Mouse (Mus musculus) limb, embryonic 10.5 days (tissue): ENCODE data around the gene Pdpk1. TPM values are rescaled to one million over a fixed set of nuclear protein-coding genes. Genes with fewer than 3 reads are reported as not detected.

Experiments
- DNase-seq: peaks from one replicate; pipeline ENCODE4 v3.0.0-alpha.2; 2017; ENCODE audit warnings: low spot score
- H3K27ac ChIP-seq: fragments of 300-500 bp; sonication (generic); 2 replicates; pipeline ENCODE4 v1.5.1; 2016; ENCODE audit warnings: mild to moderate bottlenecking
- H3K27me3 ChIP-seq: fragments of 300-500 bp; sonication (generic); 2 replicates; pipeline ENCODE4 v1.6.1; 2016; ENCODE audit warnings: low read depth, mild to moderate bottlenecking; ENCODE audit not compliant: poor library complexity, severe bottlenecking
- H3K36me3 ChIP-seq: fragments of 300-500 bp; sonication (generic); 2 replicates; pipeline ENCODE4 v1.6.1; 2016; ENCODE audit warnings: mild to moderate bottlenecking, moderate library complexity
- H3K4me1 ChIP-seq: fragments of 300-500 bp; sonication (generic); 2 replicates; pipeline ENCODE4 v1.6.1; 2016
- H3K4me3 ChIP-seq: fragments of 300-500 bp; sonication (generic); 2 replicates; pipeline ENCODE4 v1.5.1; 2016; ENCODE audit warnings: mild to moderate bottlenecking, moderate library complexity
- H3K9me3 ChIP-seq: fragments of 300-500 bp; sonication (generic); replicated peaks from 2 replicates; pipeline ENCODE4 v1.6.1; 2016; ENCODE audit warnings: mild to moderate bottlenecking
- WGBS: fragments of 180-500 bp; shearing (Covaris S2); methylation state at CpG from one replicate; pipeline ENCODE4 v1.1.7; 2016; 5-methylcytosine and 5-hydroxymethylcytosine counted together
- polyA plus RNA-seq: library from polyadenylated mRNA; unstranded; fragments of >200 nt; fragmentation: Nextera tagmentation; extraction: Ambion mirVana; gene quantifications from 2 replicates; pipeline ENCODE4 v1.2.1, GENCODE M21; 2016

Gene Pdpk1
- polyA plus RNA-seq, 1 experiment from 2014 or later: 32.1 TPM

DNA sequence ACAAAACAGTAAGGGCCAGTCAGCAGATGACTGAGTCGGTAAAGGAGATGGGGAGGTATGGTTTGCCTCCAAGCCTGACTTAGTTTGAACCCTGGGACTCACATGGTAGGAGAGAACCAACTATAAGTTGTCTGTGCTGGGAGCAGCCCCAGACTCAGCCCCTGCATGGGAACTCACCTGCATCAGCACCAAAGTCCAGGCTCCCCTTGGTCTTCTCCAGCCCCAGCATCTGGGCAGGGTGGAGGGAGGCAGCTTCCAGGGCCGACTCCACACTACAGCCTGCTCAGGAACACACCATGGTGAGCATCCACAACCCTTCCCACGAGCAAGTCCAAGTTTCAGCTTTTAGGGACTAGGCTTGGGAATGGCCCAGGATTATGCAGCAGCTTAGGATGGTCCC is 5.7 kb upstream of the Pdpk1 start:
- Histone ChIP-seq H3K9me3 (no peaks in the 10 kb centered on the region), H3K36me3 (peaks cover 36% of the 10 kb centered on the region), H3K4me3 (no peak overlapping the region), H3K4me1 (peaks cover 11% of the 10 kb centered on the region), H3K27me3 (no peaks in the 10 kb centered on the region), H3K27ac (no peak overlapping the region)
- DNase-seq: no peak
- 89% methylated on average over 3 of the region's 3 CpGs for WGBS

DNA sequence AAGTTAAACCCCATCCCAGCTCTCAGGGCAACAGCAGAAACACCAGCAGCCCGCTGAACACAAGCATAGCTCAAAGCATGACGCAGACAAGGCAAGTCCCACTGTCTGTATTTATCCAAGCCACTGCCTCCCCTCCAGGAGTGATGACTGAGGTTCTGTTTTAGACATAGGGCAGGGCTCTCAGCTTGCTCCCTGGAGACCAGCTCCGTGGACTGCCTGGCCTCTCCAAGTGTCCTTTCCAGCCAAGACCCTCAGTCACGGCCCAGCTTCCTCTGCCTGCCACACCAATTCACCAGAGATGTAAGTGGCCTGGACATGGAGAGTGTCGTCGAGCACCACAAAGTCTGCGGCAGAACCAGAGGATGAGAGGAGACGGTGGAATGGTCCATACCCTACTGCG is 5.0 kb upstream of the Pdpk1 start:
- H3K4me1 ChIP-seq: peaks cover 14% of the 10 kb centered on the region
- no peaks in the 10 kb centered on the region for H3K9me3 ChIP-seq
- 93% methylated on average over 9 of the region's 9 CpGs for WGBS

DNA sequence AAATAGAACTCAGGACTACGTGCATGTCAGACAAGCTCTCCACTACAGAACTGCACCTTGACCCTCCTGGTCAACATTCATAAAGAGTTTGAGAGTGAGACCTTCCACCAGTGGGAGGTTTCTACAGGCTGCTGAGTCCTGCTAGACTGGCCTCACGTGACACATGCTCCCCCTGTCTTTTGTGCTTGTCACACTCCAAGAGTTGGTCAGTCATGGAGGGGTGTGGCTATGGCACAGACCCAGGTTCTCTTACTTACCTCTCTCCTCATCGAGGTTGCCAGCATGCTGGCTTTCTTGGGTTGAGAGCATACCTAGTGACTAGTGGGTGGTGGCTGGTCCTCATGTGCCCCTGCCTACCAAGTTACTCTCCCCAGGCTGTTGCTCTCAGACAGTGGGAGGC is 3.7 kb upstream of the Pdpk1 start:
- 75% methylated on average over 3 of the region's 3 CpGs for WGBS

More for the DNA sequence above, 5.0 kb upstream of the Pdpk1 start:
- Histone ChIP-seq H3K27me3 (no peaks in the 10 kb centered on the region), H3K4me3 (no peak overlapping the region), H3K36me3 (peaks cover 36% of the 10 kb centered on the region), H3K27ac (no peak overlapping the region)
- DNase-seq: no peak

DNA sequence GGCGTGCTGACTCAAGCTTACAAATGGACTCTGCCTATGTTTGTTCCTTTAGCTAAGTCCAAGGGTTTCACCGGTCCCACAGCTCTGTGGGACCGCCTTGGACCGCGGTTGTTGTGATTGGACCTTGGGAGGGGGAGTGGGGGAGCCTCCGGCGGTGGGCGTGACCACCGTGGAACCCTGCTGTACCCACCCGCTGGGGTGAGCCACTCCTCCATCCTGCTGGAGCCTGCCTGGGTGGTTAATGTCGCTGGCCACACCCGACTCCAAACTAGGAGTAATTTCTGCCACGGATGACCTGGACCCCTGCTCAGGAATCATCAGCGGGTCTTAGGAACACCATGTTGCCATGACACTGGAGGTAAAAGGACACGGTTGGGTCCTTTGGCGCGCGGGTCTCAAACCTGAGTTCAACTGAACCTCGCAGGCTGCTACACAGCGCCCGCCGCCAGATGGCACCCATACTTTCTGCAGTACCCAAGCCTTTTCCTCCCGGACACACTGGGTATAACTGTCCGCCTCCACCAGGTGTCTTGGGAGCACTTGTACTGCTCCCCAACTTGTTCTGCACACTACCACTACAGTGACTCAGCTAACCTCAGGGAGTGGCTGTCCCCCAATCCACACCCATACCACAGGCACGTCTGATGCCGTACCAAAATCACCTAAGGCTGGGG is 1.3 kb upstream of the Pdpk1 start:
- peak overlapping the region; percentile 68 for H3K27ac ChIP-seq
- H3K4me3 ChIP-seq: peak overlapping the region; percentile 53
- no peaks in the 10 kb centered on the region for H3K9me3 ChIP-seq
- H3K36me3 ChIP-seq: peaks cover 21% of the 10 kb centered on the region
- peak; percentile 88 for DNase-seq
- H3K4me1 ChIP-seq: peaks cover 14% of the 10 kb centered on the region
- WGBS: 1% methylated on average over 26 of the region's 26 CpGs
- no peaks in the 10 kb centered on the region for H3K27me3 ChIP-seq

More for the DNA sequence above, 3.7 kb upstream of the Pdpk1 start:
- no peaks in the 10 kb centered on the region for H3K9me3 ChIP-seq
- peaks cover 14% of the 10 kb centered on the region for H3K4me1 ChIP-seq
- DNase-seq: no peak
- no peak overlapping the region for H3K27ac ChIP-seq
- no peaks in the 10 kb centered on the region for H3K27me3 ChIP-seq
- H3K36me3 ChIP-seq: peaks cover 36% of the 10 kb centered on the region
- no peak overlapping the region for H3K4me3 ChIP-seq

DNA sequence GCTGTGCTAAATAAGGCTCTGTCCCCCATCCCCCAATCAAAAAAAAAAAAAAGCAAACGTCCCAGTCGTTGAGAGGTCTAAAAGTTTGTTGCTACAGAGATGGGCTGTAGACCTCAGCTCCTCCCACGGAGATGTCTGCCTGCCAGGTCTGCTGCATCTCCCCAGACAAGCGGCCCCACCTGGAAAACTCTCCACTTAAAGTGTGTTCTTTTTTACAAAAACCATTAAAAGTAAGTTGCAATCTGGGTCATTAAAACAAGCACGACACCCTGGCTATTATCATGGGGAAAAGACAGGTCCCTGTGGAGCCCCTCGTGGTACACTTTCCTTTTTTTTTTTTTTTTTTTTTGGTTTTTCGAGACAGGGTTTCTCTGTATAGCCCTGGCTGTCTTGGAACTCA is 658 bp upstream of the Pdpk1 start:
- peaks cover 15% of the 10 kb centered on the region for H3K36me3 ChIP-seq
- H3K27me3 ChIP-seq: no peaks in the 10 kb centered on the region
- peak overlapping the region; percentile 68; the same call in 1 of the 2 replicates for H3K27ac ChIP-seq
- H3K4me1 ChIP-seq: peaks cover 14% of the 10 kb centered on the region
- H3K9me3 ChIP-seq: no peaks in the 10 kb centered on the region
- H3K4me3 ChIP-seq: peak overlapping the region; percentile 53
- DNase-seq: no peak
- whole genome bisulfite sequencing: 18% methylated on average over 7 of the region's 7 CpGs

DNA sequence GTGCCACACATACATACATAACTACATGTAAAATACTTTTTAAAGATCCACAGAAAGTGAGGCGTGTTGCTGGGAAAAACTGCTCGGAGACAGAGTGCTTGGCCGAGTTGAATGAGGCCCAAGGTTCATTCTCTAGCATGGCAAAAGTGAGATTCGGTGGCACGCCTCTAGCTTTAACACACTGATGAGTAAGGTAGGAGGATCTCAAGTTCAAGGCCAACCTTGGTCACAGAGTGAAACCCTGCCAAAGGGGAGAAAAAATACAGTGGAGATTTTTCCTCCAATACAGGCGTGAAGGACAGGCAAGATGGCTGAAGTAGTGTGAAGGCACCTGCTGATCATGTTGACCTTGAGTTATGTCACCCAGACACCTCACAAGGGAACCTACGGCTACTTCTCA is 1.3 kb downstream of the Pdpk1 start:
- no peak for DNase-seq
- no peaks in the 10 kb centered on the region for H3K36me3 ChIP-seq
- H3K4me3 ChIP-seq: no peak overlapping the region
- H3K4me1 ChIP-seq: peaks cover 14% of the 10 kb centered on the region
- no peaks in the 10 kb centered on the region for H3K27me3 ChIP-seq
- no peaks in the 10 kb centered on the region for H3K9me3 ChIP-seq
- H3K27ac ChIP-seq: no peak overlapping the region
- 86% methylated on average over 7 of the region's 7 CpGs for WGBS

DNA sequence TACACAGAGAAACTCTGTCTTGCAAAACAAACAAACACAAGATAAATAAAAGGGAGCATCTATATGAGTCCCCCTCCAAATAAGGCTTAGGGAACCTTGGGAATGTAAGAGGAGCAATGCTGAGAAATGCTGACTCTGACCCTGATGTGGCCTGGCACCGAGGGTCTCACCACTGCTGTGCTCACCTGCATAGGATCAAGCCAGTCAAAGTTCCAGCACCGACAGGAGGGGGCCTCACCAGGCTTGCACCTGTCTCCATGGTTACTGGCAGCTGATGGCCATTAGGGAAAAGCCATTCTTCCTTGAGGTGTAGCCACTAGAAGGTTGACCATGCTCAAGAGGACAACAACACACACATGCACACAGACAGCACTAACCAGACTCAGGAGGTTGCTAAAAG is 7.8 kb downstream of the Pdpk1 start:
- H3K9me3 ChIP-seq: no peaks in the 10 kb centered on the region
- H3K4me3 ChIP-seq: no peak overlapping the region
- no peaks in the 10 kb centered on the region for H3K36me3 ChIP-seq
- no peak overlapping the region for H3K27ac ChIP-seq
- no peak for DNase-seq
- 43% methylated on average over 2 of the region's 2 CpGs for WGBS
- H3K27me3 ChIP-seq: no peaks in the 10 kb centered on the region
- peaks cover 20% of the 10 kb centered on the region for H3K4me1 ChIP-seq

DNA sequence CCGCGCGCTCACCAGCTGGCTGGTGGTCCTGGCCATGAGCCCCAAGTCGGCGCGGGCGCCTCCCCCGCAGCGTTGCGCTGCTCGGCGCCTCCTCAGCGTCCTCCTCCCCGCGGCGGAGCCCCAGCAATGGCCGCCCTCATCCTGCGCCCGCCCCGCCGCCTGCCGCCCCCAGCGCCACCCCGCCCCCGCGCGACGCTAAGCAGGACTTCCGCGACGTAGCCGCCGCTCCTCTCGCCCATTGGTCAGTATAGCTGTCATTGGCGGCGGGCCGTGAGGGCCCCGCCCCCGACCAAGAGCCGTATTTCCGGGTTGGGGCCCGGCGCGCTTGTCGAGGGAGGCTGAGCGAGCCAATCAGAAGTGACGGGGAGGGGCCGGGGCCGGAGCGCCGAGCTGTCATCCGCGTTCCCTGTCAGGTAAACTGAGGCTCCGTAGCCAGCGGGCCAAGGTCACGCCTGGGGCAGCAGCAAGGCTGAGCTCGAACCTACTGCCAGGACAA is 9.3 kb downstream of the Pdpk1 start:
- Histone ChIP-seq H3K4me1 (peaks cover 20% of the 10 kb centered on the region), H3K27me3 (no peaks in the 10 kb centered on the region), H3K36me3 (no peaks in the 10 kb centered on the region), H3K27ac (peak overlapping the region; percentile 94), H3K4me3 (peak overlapping the region; percentile 99), H3K9me3 (no peaks in the 10 kb centered on the region)
- WGBS: under 1% methylated on average over 53 of the region's 57 CpGs
- DNase-seq: peak; percentile 95

DNA sequence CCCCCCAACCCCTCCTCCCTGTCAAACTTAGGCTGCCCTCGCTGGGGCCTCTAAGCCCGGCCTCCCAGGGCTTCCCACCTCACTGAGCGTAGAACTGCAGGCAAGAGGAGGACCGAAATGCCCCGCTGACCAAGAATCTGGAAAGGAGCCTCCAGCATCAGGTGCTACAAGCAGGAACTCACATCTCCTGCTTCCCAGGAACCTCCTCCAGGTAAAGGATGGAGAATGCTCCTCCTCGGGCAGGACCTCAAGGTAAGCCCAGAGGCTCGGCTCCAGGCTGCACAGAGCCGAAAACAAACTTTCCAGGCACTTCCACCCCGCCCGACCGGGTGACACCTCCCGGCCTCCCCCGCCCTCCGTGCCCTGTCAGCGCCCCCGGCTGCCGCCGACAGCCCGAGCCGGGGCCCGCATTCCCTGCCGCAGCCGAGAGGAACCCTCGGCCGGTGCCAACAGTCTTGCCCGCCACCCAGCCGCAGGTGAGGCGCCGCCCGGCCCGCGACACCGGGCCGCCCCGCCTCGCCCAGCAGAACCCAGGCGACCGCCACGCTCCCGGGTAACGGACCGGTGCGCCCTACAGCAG is 9.8 kb downstream of the Pdpk1 start:
- H3K27me3 ChIP-seq: no peaks in the 10 kb centered on the region
- peak overlapping the region; percentile 94 for H3K27ac ChIP-seq
- H3K36me3 ChIP-seq: no peaks in the 10 kb centered on the region
- no peak for DNase-seq
- H3K9me3 ChIP-seq: no peaks in the 10 kb centered on the region
- WGBS: under 1% methylated on average over 43 of the region's 43 CpGs
- H3K4me1 ChIP-seq: peaks cover 20% of the 10 kb centered on the region
- peak overlapping the region; percentile 99 for H3K4me3 ChIP-seq

DNA sequence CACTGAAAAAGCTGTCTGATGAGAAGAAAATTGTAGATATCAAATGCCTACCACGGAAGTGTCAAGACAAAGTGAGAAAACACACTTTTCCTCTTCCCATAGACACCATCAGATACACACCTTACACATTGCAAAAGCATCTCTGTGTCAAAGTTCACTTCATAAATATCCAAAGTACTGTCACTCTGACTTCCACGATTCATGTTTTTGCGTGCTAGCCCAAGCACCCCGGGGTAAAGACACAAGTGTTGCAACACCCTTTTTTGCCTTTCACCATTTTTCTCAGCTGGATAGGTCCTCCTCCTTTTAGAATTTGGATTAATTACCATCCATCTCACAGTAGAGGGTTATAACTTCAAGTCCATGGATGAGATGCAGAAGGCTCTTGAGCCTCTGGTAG is 10.8 kb downstream of the Pdpk1 start:
- Histone ChIP-seq H3K27ac (no peak overlapping the region), H3K27me3 (no peaks in the 10 kb centered on the region), H3K9me3 (no peaks in the 10 kb centered on the region), H3K4me3 (peak overlapping the region; percentile 99), H3K36me3 (no peaks in the 10 kb centered on the region), H3K4me1 (peaks cover 20% of the 10 kb centered on the region)
- WGBS: 94% methylated on average over 4 of the region's 4 CpGs
- DNase-seq: no peak

DNA sequence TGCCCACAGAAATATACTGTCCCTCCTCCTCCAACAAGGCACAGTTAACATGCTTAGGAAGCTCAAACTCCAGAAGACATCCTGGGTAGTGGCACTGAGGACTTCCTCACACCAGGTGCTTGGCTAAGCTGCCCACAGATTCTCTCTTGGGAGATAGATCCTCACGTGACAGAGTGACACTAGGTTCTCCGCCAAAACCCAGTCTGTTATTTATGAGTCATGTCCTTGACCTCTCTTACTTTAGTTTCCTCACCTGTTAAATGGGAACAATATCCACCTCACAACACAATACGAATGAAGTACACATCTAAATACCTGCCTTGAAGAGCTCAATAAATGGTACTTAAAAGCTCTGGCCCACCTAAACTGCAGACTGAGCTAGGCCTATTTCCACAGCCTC is 11.5 kb downstream of the Pdpk1 start:
- Histone ChIP-seq H3K36me3 (no peaks in the 10 kb centered on the region), H3K27ac (no peak overlapping the region), H3K4me3 (no peak overlapping the region), H3K9me3 (no peaks in the 10 kb centered on the region), H3K4me1 (peaks cover 20% of the 10 kb centered on the region), H3K27me3 (no peaks in the 10 kb centered on the region)
- WGBS: 88% methylated on average over 3 of the region's 3 CpGs
- DNase-seq: no peak

DNA sequence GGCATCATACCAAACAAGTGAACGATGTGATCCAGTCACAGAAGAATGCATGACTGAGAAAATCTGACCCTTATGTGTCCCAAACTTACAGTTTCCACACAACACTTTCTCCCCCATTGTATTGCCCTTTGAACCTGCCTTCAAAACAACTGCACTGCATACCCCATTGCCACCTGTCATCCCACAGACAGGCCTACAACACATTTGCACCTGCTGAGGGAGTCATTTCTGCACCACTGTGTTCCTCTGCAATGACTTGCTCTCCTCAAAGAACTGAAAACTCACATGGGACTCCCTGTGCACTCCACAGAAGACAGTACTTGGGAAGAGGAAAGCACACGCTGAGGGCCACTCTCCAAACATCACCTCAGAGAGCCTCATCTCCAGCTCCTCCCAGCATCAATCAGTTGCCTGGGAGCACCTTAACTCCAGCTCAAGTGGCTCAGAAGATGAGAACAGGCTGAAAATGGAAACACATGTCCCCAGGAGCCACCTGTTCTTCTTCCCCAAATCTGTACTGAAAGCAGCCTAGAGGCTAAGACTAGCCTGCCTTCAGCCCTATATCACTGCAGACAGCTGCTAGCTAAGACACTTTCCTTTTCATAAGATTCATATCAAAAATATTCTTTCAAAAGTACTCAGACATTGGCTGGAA is 13.4 kb downstream of the Pdpk1 start:
- no peak for DNase-seq
- H3K9me3 ChIP-seq: no peaks in the 10 kb centered on the region
- no peak overlapping the region for H3K27ac ChIP-seq
- H3K4me3 ChIP-seq: no peak overlapping the region
- peaks cover 20% of the 10 kb centered on the region for H3K4me1 ChIP-seq
- peaks cover 7% of the 10 kb centered on the region; the same call in 1 of the 2 replicates for H3K36me3 ChIP-seq
- 79% methylated on average over 2 of the region's 2 CpGs for WGBS
- no peaks in the 10 kb centered on the region for H3K27me3 ChIP-seq

DNA sequence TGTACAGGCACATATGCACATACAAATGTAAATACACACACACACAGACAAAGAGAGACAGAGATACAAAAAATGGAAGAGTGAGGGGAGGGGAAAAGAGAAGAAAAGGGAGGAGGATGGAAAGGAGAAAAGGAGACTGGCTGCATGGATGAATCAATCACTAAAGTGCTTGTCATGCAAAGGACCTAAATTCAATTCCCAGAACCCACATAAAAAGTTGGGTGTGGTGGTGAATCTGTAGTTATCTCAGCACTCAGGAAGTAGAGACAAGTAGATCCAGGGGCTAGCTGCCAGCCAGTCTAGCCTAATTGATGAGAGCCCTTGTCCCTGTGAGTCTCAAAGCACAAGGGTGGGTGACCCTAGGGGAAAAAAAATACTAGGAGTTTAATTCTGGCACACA is 16.7 kb downstream of the Pdpk1 start:
- no peaks in the 10 kb centered on the region for H3K4me1 ChIP-seq
- H3K27me3 ChIP-seq: no peaks in the 10 kb centered on the region
- no peak overlapping the region for H3K27ac ChIP-seq
- H3K36me3 ChIP-seq: peaks cover 7% of the 10 kb centered on the region; the same call in 1 of the 2 replicates
- DNase-seq: no peak
- no peaks in the 10 kb centered on the region for H3K9me3 ChIP-seq
- no peak overlapping the region for H3K4me3 ChIP-seq
